1 mouse cellular context compared by ENCODE assay signal in the genomic region with DNA sequence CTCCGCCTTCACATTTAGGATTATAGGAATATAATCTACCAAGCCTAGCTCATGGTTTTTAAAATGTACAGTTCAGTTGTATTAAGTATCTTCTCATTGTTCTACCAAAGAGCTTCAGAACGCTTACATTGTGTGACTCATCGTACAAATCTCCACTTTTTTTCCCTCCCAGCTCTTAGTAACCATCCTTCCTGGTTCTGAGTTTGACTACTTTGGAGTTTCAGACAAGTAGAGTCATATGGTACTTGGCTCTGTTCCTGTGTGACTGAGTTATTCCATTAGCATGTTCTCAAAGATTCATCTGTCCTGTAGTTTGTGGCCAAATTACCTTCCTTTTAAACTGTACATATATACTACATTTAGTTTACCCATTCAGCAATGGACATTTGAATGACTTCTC.
TF ChIP-seq lines count a peak whose summit lies in the region.

No protein-coding gene starts in this region.

TF ChIP-seq in MEL, 35 proteins besides CTCF, POLR2A, EP300 and RAD21:
- TF ChIP-seq TCF12 (IDR thresholded peaks at IDR 0.05; ENCODE audit: low read depth, low read length) (no peak), CHD1 (IDR thresholded peaks at IDR 0.05; ENCODE audit: low read depth, low read length) (no peak), ZNF384 (IDR thresholded peaks at IDR 0.05; ENCODE audit: low read depth, low read length) (0 out of 2 replicates have a peak, but pooled peaks have one; percentile 9), ETS1 (IDR thresholded peaks at IDR 0.05; ENCODE audit: low read depth, low read length) (no peak), TBP (IDR thresholded peaks at IDR 0.05; ENCODE audit: low read depth, low read length) (no peak), CHD2 (IDR thresholded peaks at IDR 0.05; ENCODE audit: low read length) (no peak)
